8 mouse cellular contexts compared by ENCODE assay signal in the genomic region with DNA sequence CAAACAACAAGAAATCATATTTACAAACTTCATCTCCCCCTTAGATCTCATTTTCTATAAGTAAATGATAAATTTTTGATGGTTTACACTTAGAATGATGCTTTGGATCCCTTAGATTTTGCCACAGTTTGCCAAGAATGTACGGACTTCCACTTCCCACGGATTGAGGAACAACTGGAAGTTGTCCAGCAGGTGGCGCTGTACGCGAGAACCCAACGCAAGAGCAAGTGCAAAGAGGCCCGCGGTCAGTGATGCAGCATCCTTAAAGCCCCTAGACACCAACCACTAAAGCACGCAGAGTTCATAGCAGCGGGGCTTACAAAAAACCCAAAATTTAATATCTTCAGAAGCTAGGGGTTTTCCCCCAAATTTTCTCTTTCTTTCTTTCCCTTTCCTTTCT. TPM values are rescaled to one million over a fixed set of nuclear protein-coding genes. Genes with fewer than 3 reads are reported as not detected.
DNase-seq lines count a peak whose midpoint lies in the region; ATAC-seq lines count a peak whose summit lies in the region.
"Had no signal": no experiment of that assay in that cellular context is flagged by ENCODE, and none has a peak within 500 bp of the region (broad histone marks: within the 10 kb centered on the region; RNA-seq: fewer than 3 reads in every experiment).

No protein-coding gene starts in this region.

- peak; percentile 83 for DNase-seq in R1 (ENCODE audit: low read depth, low spot score)
- DNase-seq in cerebellum, postnatal 10 days: peak; percentile 91 to 94
- peak; percentile 58 to 82 for DNase-seq in gastrocnemius, postnatal 4 days (ENCODE audit: low spot score in 2 of 2)
- DNase-seq in layer of hippocampus, adult 9-10 months (ENCODE audit: low spot score): peak; percentile 61
- DNase-seq in spleen, adult 12 weeks (ENCODE audit: low spot score): peak; percentile 44

- ATAC-seq in CD4-positive, CD25-positive, alpha-beta regulatory T cell, adult 4 months: peak; percentile 65
- ATAC-seq in megakaryocyte, adult 5-6 weeks (ENCODE audit: poor library complexity, severe bottlenecking): peak; percentile 98

RNA-seq across cellular contexts. Expression of gene D6Wsu163e, which starts 16.0 kb away (rescaled TPM):
- 10 to 100 TPM; 14.9 to 16.3 TPM for polyA plus RNA-seq in CD4-positive, CD25-positive, alpha-beta regulatory T cell, adult 4 months (2017; shearing (Covaris generic))
- 10 to 100 TPM; 12.9 to 14.4 TPM for total RNA-seq in gastrocnemius, postnatal 4 days (2021)
- total RNA-seq in megakaryocyte, adult 5-6 weeks (2015): 48.4 and 53.0 TPM in 2 replicates
- total RNA-seq in megakaryocyte, adult 5-6 weeks (2017): 43.6 and 49.8 TPM in 2 replicates

RNA-seq across cellular contexts. Expression of gene Rad51ap1, which starts 16.3 kb away (rescaled TPM):
- polyA plus RNA-seq in CD4-positive, CD25-positive, alpha-beta regulatory T cell, adult 4 months (2017; shearing (Covaris generic)): 1 to 10 TPM; 3.6 to 9.2 TPM
- total RNA-seq in gastrocnemius, postnatal 4 days (2021): 10 to 100 TPM; 13.6 to 17.3 TPM
- 36.9 and 42.5 TPM in 2 replicates for total RNA-seq in megakaryocyte, adult 5-6 weeks (2015)
- total RNA-seq in megakaryocyte, adult 5-6 weeks (2017): 135 and 170 TPM in 2 replicates

RNA-seq across cellular contexts. Expression of gene Dyrk4, which starts 34.1 kb away (rescaled TPM):
- under 1 TPM; 0.44 to 0.95 TPM for polyA plus RNA-seq in CD4-positive, CD25-positive, alpha-beta regulatory T cell, adult 4 months (2017; shearing (Covaris generic))
- total RNA-seq in gastrocnemius, postnatal 4 days (2021): not detected
- 0.14 TPM in 1 of 2 replicates, not detected in the other for total RNA-seq in megakaryocyte, adult 5-6 weeks (2015)
- 0.59 TPM in 1 of 2 replicates, not detected in the other for total RNA-seq in megakaryocyte, adult 5-6 weeks (2017)
- polyA plus RNA-seq: limb, embryonic 15.5 days had no signal

RNA-seq across cellular contexts. Expression of gene Fgf6, which starts 59.7 kb away (rescaled TPM):
- not detected for polyA plus RNA-seq in CD4-positive, CD25-positive, alpha-beta regulatory T cell, adult 4 months (2017; shearing (Covaris generic))
- total RNA-seq in gastrocnemius, postnatal 4 days (2021): 1 to 10 TPM; 8.2 to 9.7 TPM
- not detected in 2 replicates for total RNA-seq in megakaryocyte, adult 5-6 weeks (2015)
- total RNA-seq in megakaryocyte, adult 5-6 weeks (2017): not detected in 2 replicates

Comparison
In these comparisons a context has a peak if more than half of its experiments do, and no peak if none do; other contexts are left out.
1. Peak in every context shown above with its lines: DNase-seq and ATAC-seq.